Mouse (Mus musculus) limb, embryonic 13.5 days (tissue): ENCODE measurements at regions not wholly inside any gene's neighbourhood (a gene's known extent, or its start where the extent isn't known, plus 50 kb on each side); places are given as distances from the start of the nearest gene placed in this dataset.

Source experiments
- ATAC-seq: fragments of 200-750 bp; cut with Nextera tagmentation; 2 replicates; pipeline ENCODE4 v1.8.0; 2017; ENCODE audit warnings: low read depth, moderate number of reproducible peaks, moderate TSS enrichment; ENCODE audit not compliant: low FRiP score
- H3K27ac ChIP-seq: fragments of 300-500 bp; sonication (generic); 2 replicates; pipeline ENCODE4 v1.5.1; 2015; ENCODE audit warnings: inconsistent platforms, mild to moderate bottlenecking, moderate library complexity
- H3K27me3 ChIP-seq: fragments of 300-500 bp; sonication (generic); 2 replicates; pipeline ENCODE4 v1.6.1; 2015; ENCODE audit warnings: mild to moderate bottlenecking, inconsistent platforms
- H3K36me3 ChIP-seq: fragments of 300-500 bp; sonication (generic); 2 replicates; pipeline ENCODE4 v1.6.1; 2015; ENCODE audit warnings: inconsistent platforms, mild to moderate bottlenecking, moderate library complexity
- H3K4me1 ChIP-seq: fragments of 300-500 bp; sonication (generic); 2 replicates; pipeline ENCODE4 v1.6.1; 2015; ENCODE audit warnings: inconsistent platforms
- H3K4me2 ChIP-seq: fragments of 300-500 bp; sonication (generic); replicated peaks from 2 replicates; pipeline ENCODE4 v1.6.1; 2015; ENCODE audit warnings: inconsistent platforms, mild to moderate bottlenecking, moderate library complexity
- H3K4me3 ChIP-seq: fragments of 300-500 bp; sonication (generic); 2 replicates; pipeline ENCODE4 v1.5.1; 2015; ENCODE audit warnings: moderate library complexity, mild to moderate bottlenecking, inconsistent platforms
- H3K9ac ChIP-seq: fragments of 300-500 bp; sonication (generic); 2 replicates; pipeline ENCODE4 v1.6.1; 2015; ENCODE audit warnings: mild to moderate bottlenecking, inconsistent platforms
- H3K9me3 ChIP-seq: fragments of 300-500 bp; sonication (generic); 2 replicates; pipeline ENCODE4 v1.6.1; 2016; ENCODE audit warnings: inconsistent platforms
- WGBS: fragments of 180-500 bp; shearing (Covaris S2); methylation state at CpG from one replicate; pipeline ENCODE4 v1.1.7; 2015; 5-methylcytosine and 5-hydroxymethylcytosine counted together

DNA sequence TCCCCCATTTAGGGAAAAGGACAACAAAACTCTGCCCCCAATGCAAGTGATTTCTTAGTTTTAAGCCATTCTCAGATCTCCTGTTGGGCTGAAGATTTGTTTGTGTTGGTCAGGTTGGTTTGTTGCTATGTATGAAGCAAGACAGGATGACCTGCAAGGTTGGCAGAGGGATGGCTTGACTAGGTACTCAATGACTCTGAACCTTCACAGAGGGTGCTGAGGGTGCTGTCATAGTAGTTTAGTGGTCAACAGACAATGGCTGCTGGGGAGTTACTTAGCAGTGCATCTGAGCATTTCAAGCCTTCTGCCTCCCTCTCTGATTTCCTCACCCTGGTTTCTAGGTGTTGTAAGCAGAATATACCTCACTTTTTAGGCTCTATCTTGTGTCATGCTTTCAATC, 114.7 kb upstream of the Jag1 start:
- Histone ChIP-seq H3K27me3 (no peaks in the 10 kb centered on the region), H3K27ac (no peak overlapping the region), H3K4me3 (no peak overlapping the region), H3K36me3 (no peaks in the 10 kb centered on the region), H3K4me1 (no peaks in the 10 kb centered on the region), H3K4me2 (no peak overlapping the region), H3K9ac (no peak overlapping the region), H3K9me3 (no peaks in the 10 kb centered on the region)
- no peak for ATAC-seq

DNA sequence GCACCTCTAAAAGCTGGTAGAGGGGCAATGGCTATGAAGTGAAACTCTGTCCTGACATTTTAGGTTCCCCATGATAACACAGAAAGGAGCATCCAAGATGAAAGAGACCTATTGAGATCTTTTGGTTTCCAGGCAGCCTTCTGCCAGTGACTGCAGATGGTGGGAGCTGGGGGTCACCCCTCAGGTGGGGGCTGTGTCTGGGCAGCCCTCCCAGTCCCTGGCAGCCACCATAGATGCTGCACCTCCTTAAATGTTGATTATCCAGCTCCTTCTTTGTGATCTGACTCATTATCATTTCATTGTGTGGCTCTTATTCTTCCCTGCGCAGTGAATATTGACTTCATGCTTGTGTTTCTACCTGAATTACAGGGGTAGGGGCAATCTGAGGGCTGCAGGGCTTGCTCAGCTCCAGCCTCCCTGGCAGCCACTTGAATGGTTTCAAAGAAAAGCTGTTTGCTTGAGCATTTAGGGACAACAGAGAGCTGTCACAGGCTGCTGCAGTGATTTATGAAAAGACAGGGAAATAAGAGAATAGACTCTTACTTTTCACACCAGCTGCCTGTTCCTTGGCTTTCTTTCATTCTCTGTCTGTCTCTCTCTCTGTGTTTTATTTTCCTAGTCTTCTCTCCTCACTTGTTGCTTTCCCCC, 113.1 kb upstream of the Jag1 start:
- peaks cover 5% of the 10 kb centered on the region; the same call in 1 of the 2 replicates for H3K4me1 ChIP-seq
- H3K9ac ChIP-seq: no peak overlapping the region
- no peak overlapping the region for H3K4me2 ChIP-seq
- WGBS: 59% methylated on average over 1 of the region's 1 CpGs
- no peaks in the 10 kb centered on the region for H3K27me3 ChIP-seq
- H3K36me3 ChIP-seq: no peaks in the 10 kb centered on the region
- no peaks in the 10 kb centered on the region for H3K9me3 ChIP-seq
- H3K27ac ChIP-seq: no peak overlapping the region
- ATAC-seq: no peak
- H3K4me3 ChIP-seq: no peak overlapping the region

DNA sequence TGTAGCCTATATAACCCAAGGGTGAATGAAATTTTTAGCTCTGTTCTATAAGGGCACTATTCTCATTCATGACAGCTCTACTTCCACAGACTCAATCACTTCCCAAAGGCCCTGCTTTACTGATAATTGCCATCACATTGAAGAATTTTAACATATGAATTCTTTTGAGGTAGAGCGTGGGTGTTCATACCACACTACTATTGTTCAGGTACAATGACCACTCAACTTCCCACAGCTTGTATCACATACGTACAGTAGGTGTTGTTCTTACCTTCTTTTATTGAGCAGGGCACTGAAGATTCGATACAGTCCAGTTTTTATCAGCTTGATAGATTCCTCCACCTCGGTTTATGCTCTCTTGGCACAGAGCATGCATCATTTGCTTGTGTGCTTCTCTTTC, 111.1 kb upstream of the Jag1 start:
- H3K36me3 ChIP-seq: no peaks in the 10 kb centered on the region
- ATAC-seq: no peak
- H3K27me3 ChIP-seq: no peaks in the 10 kb centered on the region
- WGBS: 90% methylated on average over 4 of the region's 4 CpGs
- H3K4me1 ChIP-seq: peaks cover 5% of the 10 kb centered on the region; the same call in 1 of the 2 replicates
- H3K27ac ChIP-seq: no peak overlapping the region
- no peak overlapping the region for H3K4me3 ChIP-seq
- H3K4me2 ChIP-seq: no peak overlapping the region
- no peaks in the 10 kb centered on the region for H3K9me3 ChIP-seq
- no peak overlapping the region for H3K9ac ChIP-seq

DNA sequence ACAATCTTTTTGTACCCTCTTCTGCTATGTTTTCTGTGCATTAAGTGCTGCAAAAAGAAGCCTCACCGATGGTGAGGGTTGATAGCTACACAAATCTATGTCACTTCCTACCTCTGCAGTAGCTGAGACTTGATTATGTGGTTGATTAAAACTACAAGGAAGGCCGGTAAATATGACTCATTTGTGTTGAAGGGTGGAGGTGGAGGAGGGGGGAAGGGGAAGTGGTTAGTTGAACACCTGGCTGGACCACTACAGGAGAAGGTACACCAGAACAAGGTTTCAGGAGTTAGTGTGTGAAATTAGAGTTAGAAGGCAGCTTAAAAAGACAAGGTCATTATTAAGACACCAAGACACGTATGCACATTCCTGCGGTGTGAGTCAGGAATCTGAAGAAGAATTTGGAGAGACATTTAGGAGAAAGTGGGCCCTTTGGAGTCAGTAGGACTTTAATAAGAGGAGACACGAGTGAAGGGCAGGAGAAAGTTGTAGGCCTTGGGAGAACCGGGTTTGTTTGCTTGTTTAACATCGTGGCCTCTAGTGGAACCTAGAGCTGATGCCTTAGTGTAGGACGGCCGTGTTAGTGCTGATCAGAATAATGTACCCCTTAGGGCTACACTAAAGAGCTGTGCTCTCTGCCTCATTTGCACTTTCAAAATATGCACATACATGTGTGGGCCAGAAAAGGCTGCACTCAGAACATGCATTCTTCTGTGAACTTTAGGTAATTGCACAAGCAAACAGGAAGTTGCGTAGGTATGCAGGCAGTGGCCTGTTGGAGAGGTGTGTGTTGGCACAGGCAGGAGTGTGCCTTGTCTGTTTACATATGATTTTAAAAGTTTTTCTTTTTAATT, 108.5 kb upstream of the Jag1 start:
- Histone ChIP-seq H3K4me1 (peaks cover 5% of the 10 kb centered on the region; the same call in 1 of the 2 replicates), H3K27ac (no peak overlapping the region), H3K4me3 (no peak overlapping the region), H3K27me3 (no peaks in the 10 kb centered on the region), H3K36me3 (no peaks in the 10 kb centered on the region), H3K4me2 (no peak overlapping the region), H3K9me3 (no peaks in the 10 kb centered on the region), H3K9ac (no peak overlapping the region)
- 77% methylated on average over 10 of the region's 10 CpGs for WGBS
- no peak for ATAC-seq

DNA sequence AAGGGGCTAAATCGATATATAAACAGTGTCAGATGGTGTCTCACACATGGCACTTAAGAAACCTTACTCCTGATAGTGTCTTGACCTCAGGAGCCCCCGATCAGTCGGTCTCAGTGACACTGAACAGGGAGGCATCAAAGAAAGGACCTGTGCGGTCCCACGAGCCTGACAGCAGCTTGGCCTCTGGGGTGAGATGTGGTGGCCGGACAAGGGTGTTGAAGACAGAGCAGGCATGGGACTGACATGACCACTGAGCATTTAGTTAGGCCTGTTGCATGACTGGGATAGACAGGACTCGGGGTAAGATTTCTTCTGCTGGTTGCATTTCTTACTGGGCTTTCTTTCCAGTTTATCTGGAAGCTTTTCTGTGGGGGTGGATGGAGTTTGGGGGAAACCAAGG, 99.3 kb upstream of the Jag1 start:
- 26% methylated on average over 7 of the region's 7 CpGs for WGBS
- ATAC-seq: no peak
- Histone ChIP-seq H3K9me3 (no peaks in the 10 kb centered on the region), H3K4me3 (no peak overlapping the region), H3K4me2 (no peak overlapping the region), H3K27ac (no peak overlapping the region), H3K4me1 (no peaks in the 10 kb centered on the region), H3K36me3 (no peaks in the 10 kb centered on the region), H3K27me3 (no peaks in the 10 kb centered on the region), H3K9ac (no peak overlapping the region)

DNA sequence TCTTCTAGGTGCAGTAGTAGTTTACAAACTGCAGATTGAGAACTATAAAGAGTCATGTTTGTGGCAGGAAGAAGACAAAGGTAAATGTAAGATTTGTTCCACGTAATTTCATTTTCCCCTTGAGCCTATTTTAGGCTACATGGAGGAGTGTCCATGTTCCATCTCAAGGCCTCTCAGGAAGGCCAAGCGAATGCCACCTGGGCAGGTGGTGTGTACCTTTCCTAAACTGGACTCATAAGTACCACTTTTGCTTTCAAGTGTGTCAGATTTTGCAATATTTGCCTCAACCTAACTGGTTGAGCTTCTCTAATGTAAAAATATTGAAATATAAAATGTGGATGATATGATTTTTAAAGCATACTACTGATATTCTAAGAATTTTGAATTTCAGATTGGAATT, 91.4 kb upstream of the Jag1 start:
- no peak for ATAC-seq
- H3K4me1 ChIP-seq: no peaks in the 10 kb centered on the region
- H3K36me3 ChIP-seq: no peaks in the 10 kb centered on the region
- H3K9ac ChIP-seq: no peak overlapping the region
- no peak overlapping the region for H3K27ac ChIP-seq
- H3K4me2 ChIP-seq: no peak overlapping the region
- WGBS: 87% methylated on average over 2 of the region's 2 CpGs
- no peaks in the 10 kb centered on the region for H3K27me3 ChIP-seq
- H3K4me3 ChIP-seq: no peak overlapping the region
- H3K9me3 ChIP-seq: no peaks in the 10 kb centered on the region

DNA sequence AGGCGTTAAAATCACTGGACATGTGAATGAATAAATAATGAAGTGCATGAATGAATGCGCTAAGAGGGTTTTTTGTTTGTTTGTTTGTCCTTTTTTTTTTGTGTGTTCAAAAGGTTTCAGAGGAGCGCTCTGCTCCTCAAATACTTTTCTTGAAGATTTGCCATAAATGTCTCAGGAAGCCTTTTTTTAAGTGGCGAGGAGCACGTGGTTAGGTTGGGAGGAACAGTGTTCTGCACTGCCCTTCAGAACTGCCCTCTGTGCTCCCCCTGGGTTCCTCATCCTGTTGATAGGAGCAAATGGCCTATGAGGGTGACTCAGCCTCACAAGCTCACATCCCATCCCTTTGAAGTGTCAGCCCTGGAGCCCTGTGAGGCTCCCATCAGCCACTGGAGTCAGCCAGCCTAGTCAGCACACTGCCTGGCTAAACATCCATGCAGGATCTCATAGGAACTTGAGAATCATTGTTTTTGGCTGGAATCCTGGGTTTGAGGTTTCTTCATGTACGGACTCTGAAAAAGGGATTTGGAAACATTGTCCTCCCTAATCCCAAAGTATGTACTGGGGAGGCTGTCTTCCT, 87.9 kb upstream of the Jag1 start:
- no peaks in the 10 kb centered on the region for H3K4me1 ChIP-seq
- no peaks in the 10 kb centered on the region for H3K9me3 ChIP-seq
- no peak for ATAC-seq
- no peak overlapping the region for H3K4me3 ChIP-seq
- WGBS: 66% methylated on average over 6 of the region's 6 CpGs
- no peaks in the 10 kb centered on the region for H3K36me3 ChIP-seq
- H3K4me2 ChIP-seq: no peak overlapping the region
- H3K9ac ChIP-seq: no peak overlapping the region
- H3K27me3 ChIP-seq: no peaks in the 10 kb centered on the region
- H3K27ac ChIP-seq: no peak overlapping the region

DNA sequence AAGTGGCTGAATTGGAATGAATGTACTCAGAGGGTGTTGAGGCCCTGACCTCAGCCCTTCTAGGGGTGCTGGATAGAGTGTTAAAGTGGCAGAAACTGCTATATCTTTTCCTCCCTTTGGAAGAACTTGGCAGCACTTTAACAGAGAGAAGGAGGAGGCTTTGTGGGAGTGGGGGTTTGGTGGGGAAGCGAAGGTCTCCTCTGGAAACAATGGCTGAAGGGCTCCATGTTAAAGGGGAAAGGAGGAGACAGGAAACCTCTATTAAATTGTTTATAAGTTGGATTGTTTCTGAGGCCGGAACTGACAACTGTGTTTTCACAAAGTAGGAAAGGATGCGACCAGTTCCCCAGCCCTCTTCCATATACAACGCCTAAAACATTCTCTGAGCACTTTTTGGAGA, 83.7 kb upstream of the Jag1 start:
- no peak for ATAC-seq
- WGBS: 94% methylated on average over 4 of the region's 4 CpGs
- Histone ChIP-seq H3K27me3 (no peaks in the 10 kb centered on the region), H3K27ac (no peak overlapping the region), H3K9ac (no peak overlapping the region), H3K36me3 (no peaks in the 10 kb centered on the region), H3K9me3 (no peaks in the 10 kb centered on the region), H3K4me3 (no peak overlapping the region), H3K4me2 (no peak overlapping the region), H3K4me1 (no peaks in the 10 kb centered on the region)

DNA sequence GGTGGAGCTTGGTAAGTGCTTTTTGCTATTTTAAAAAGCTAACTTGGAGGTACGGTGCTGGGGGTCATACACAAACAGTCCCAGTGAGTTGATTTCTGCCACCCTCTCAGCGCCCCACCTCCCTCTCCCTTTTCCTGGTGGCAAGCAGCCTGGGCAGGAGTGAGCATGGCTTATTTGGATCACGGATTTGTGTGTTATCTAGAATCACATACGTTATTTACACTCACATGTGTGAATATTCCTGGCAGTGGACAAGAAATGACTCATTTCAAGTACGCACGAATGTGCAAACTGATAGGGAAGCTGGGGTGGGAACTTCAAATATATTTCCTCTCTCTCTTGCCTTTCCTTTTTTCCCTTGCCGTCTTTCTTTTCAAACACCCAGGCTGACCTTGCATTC, 75.7 kb upstream of the Jag1 start:
- Histone ChIP-seq H3K27ac (no peak overlapping the region), H3K9ac (no peak overlapping the region), H3K27me3 (no peaks in the 10 kb centered on the region), H3K9me3 (no peaks in the 10 kb centered on the region), H3K4me3 (no peak overlapping the region), H3K4me2 (no peak overlapping the region), H3K36me3 (no peaks in the 10 kb centered on the region), H3K4me1 (peaks cover 21% of the 10 kb centered on the region)
- 79% methylated on average over 7 of the region's 7 CpGs for WGBS
- no peak for ATAC-seq

DNA sequence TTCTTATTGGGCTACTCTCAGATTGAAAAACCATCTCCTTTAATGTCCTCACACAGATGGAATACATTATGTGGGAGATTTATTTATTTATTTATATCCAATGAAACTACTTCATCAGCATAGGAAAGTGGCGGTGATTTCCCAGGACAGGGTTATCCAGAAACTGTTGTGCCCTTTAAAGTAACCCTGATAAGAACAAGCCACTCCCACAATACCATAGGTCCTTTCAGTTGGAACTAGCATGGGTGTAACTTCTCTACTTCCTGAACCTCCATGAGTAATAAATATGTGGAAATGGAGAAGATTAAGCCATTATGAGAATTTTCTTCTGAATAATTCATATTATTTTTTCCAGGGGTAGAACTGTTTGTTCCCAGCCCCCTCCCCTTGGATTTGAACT, 52.7 kb upstream of the Jag1 start:
- Histone ChIP-seq H3K9ac (no peak overlapping the region), H3K36me3 (no peaks in the 10 kb centered on the region), H3K9me3 (no peaks in the 10 kb centered on the region), H3K27me3 (0 out of 2 replicates have a peak, but pooled peaks cover 2% of the 10 kb centered on the region), H3K27ac (no peak overlapping the region), H3K4me1 (peaks cover 39% of the 10 kb centered on the region), H3K4me2 (no peak overlapping the region), H3K4me3 (no peak overlapping the region)
- 59% methylated on average over 1 of the region's 1 CpGs for WGBS
- ATAC-seq: peak; percentile 13; the same call in 1 of the 2 replicates

DNA sequence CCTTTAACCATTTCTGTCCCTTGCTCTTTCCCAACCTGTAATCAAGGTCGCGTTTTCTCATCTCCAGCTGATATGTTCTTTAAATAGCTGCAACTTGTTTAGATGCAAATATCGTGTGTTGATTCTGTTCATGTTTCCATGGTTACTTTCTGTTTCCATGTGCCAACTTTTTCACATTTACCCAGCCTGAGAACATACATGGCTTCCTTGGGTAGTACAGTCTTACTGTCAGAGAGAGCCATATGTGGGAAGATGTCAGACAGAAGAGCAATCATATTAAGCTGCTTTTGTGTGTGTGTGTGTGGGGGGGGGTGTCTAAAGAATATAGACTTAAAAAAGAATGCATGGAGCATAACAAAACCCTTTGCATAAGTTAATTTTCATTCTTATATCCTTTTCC, 52.2 kb upstream of the Jag1 start:
- peaks cover 39% of the 10 kb centered on the region for H3K4me1 ChIP-seq
- no peak overlapping the region for H3K4me2 ChIP-seq
- WGBS: 68% methylated on average over 3 of the region's 3 CpGs
- 0 out of 2 replicates have a peak, but pooled peaks cover 2% of the 10 kb centered on the region for H3K27me3 ChIP-seq
- no peak for ATAC-seq
- H3K36me3 ChIP-seq: no peaks in the 10 kb centered on the region
- no peak overlapping the region for H3K27ac ChIP-seq
- no peaks in the 10 kb centered on the region for H3K9me3 ChIP-seq
- no peak overlapping the region for H3K9ac ChIP-seq
- no peak overlapping the region for H3K4me3 ChIP-seq
